Mouse (Mus musculus) testis, postnatal 10 days (tissue): ENCODE data around the gene Ttc36.
"Not testable (repeated sequence)": the region's sequence is repeated elsewhere in the genome, so short reads cannot be mapped to it uniquely, and the experiment has no call there.

Experiments
- DNase-seq: peaks from one replicate; pipeline ENCODE4 v3.0.0; 2021; ENCODE audit warnings: low spot score

Ttc36 gene

GRCm38 (mm10) chr9:44772392-44772749 is 30.5 kb downstream of the Ttc36 start:
- no peak for DNase-seq

DNA sequence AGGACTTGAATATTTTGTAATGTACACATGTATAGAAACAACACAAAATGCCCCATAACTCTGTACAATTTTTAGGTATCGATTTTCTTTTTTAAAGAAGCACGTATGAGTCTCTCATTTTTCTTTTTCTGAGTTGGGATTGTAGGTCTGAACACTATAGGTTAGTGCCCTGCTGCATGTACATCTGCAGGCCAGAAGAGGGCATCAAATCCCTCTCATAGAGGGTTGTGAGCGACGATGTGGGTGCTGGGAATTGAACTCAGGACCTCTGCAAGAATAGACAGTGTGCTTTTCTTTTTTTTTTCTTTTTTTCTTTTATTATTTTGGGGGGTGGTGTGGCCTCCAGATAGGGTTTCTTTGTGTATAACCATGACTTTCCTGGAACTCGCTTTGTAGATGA is 31.5 kb downstream of the Ttc36 start:
- no peak for DNase-seq

DNA sequence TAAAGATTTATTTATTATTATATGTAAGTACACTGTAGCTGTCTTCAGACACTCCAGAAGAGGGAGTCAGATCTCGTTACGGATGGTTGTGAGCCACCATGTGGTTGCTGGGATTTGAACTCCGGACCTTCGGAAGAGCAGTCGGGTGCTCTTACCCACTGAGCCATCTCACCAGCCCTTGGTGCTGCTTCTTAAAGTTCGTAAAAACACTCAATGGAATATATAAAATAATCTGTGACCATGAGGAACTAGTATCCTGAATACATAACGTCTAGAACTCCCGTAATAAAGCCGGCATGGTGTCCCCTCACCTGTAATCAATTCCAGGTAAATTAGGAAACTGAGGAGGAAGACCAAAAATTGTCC is 34.9 kb downstream of the Ttc36 start:
- DNase-seq = not testable (repeated sequence)

DNA sequence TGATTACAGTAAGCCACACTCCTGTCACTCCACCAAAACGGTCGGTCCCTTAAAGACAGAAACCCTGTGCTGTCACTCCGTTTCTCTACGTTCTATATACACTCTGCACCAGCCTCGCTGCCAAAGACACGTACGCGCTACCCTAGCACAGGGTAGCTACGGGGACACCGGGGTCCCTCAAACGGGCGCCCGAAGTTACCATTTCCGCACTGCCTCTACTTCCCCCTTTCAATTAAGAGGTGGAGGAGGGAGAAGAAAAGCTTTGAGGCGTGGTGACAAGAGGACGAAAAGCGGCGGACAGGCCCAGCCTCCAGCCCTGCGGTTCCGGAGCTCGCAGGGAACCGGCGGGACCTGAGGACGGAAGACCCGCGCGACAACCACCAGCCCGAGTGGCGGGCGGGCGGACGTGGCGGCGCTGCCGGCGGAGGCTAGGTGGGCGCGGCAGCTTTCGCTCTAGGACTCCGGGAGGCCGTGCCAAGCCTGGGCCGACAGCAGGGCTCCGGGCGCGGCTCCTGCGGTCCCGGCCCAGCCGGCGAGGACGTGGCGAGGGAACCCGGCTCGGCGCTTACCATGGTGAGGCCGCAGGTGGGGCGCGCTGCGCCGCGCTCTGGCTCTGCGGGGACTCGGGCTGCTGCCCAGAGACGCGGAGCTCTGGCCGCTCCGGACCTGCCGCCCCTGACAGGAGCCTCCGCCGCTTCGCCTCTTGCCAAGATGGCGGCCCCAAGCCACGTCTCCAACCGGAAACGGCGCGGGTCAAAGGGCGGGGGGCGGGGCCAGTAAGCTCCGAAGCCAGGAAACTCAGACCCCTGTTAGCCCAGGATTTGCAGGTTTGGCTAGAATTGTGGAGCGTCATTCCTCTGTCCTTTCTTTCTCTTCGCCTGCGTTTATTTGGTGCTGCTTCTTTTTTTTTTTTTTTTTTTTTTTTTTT is 35.5 kb downstream of the Ttc36 start, which contains the start of the genes Arcn1 and Ift46:
TSS of gene Arcn1 (minus strand) at position 745 of the 928 bp plus-strand sequence.
TSS of gene Ift46 (plus strand) at position 808 of the 928 bp plus-strand sequence.
- peak; percentile 85 for DNase-seq

- no peak for DNase-seq
These were observed 42.0 kb downstream of the Ttc36 start for GRCm38 (mm10) chr9:44760873-44761272.
